Mouse (Mus musculus) large intestine, adult 2 months (tissue): ENCODE results near the gene Camkmt. TPM values are rescaled to one million over a fixed set of nuclear protein-coding genes. Genes with fewer than 3 reads are reported as not detected.

Source experiments
- DNase-seq: peaks from one replicate; pipeline ENCODE4 v3.0.0-alpha.2; 2012; ENCODE audit warnings: low read depth, low spot score
- WGBS: fragments of 180-500 bp; shearing (Covaris S2); methylation state at CpG from one replicate; pipeline ENCODE4 v1.1.7; 2018; 5-methylcytosine and 5-hydroxymethylcytosine counted together
- polyA plus RNA-seq: library from polyadenylated mRNA; depleted of rRNA; stranded (reverse); fragments of >200 nt; gene quantifications from 2 replicates; pipeline ENCODE4 v1.2.3, GENCODE M21; 2012

The Camkmt gene
- polyA plus RNA-seq, 1 experiment, result 1.9 TPM

GRCm38 (mm10) chr17:85087591-85087990, 2.8 kb upstream of the Camkmt start:
- WGBS, result 89% methylated on average over 5 of the region's 5 CpGs

GRCm38 (mm10) chr17:85088401-85088800, 2.0 kb upstream of the Camkmt start:
- WGBS, result 89% methylated on average over 11 of the region's 11 CpGs
- DNase-seq, result no peak

More at GRCm38 (mm10) chr17:85087591-85087990, 2.8 kb upstream of the Camkmt start:
- no peak for DNase-seq

- WGBS, result 52% methylated on average over 6 of the region's 6 CpGs
Measured at GRCm38 (mm10) chr17:85089011-85089410, 1.3 kb upstream of the Camkmt start.

DNA sequence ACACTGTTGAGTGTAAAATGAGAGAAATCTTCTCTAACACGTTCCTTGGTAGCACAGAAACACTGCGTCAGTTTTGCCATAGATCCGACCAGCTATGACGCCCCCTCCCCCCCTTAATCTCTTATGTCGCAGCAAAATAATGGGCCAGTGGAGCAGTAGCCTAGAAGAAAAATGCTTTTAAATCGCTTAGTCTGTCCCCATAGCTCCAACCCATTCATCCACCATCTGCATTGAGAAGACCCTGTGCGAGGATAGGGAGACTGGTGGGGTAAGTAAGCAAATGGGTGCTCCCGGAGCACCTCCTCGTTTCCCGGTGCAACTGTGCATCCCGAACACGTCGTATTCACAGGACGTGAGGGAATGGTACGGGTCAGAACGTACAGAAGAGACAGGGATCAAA, 731 bp upstream of the Camkmt start:
- no peak for DNase-seq

More at GRCm38 (mm10) chr17:85089011-85089410, 1.3 kb upstream of the Camkmt start:
- DNase-seq, result no peak

GRCm38 (mm10) chr17:85091762-85092161, 1.4 kb downstream of the Camkmt start:
- no peak for DNase-seq
- 86% methylated on average over 6 of the region's 6 CpGs for WGBS

More for the DNA sequence above, 731 bp upstream of the Camkmt start:
- WGBS, result under 1% methylated on average over 16 of the region's 16 CpGs

- DNase-seq, result no peak
- 93% methylated on average over 3 of the region's 3 CpGs for WGBS
Measured at GRCm38 (mm10) chr17:85096396-85096795, 6.0 kb downstream of the Camkmt start.

GRCm38 (mm10) chr17:85098677-85099323, 8.4 kb downstream of the Camkmt start:
- WGBS, result 96% methylated on average over 7 of the region's 7 CpGs
- DNase-seq, result no peak

DNA sequence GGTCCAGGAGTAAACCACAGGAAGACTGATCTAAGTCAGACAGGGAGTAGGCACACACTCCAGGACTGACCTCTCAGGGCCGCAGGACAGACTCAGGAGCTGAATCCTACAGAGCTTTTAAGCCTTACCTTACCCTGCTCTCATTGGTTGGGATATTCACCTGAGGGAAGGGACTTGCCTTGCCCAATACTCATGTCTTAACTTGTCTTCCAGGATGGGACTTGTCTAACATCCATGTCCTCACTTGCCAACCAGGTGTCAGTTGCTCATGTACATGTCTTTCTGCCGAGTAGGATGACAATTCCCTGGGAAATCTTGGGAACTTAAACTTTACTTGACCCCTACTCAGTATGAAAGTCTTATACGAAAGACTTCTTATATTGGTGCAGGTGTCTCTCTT, 9.9 kb downstream of the Camkmt start:
- DNase-seq, result no peak
- WGBS, result 51% methylated on average over 3 of the region's 3 CpGs

DNA sequence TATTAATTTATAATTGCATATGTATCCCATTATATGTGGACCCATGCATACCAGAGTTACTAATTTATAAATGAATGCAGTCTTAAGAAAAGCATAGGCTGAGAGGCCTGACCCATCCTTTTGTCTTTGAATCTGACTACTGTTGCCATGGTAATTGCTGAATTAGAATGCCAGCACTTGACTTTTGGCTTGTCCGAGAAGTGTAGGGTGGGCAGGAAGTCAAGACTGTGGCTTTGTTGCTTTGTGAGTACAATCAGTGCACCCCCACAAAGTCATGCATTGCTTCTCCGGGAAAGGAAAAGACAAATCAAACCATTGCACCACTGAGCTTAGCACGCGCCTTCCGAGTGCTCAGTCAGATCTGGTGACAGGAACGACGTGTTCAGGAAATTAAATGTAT, 11.4 kb downstream of the Camkmt start:
- no peak for DNase-seq
- 91% methylated on average over 7 of the region's 7 CpGs for WGBS

DNA sequence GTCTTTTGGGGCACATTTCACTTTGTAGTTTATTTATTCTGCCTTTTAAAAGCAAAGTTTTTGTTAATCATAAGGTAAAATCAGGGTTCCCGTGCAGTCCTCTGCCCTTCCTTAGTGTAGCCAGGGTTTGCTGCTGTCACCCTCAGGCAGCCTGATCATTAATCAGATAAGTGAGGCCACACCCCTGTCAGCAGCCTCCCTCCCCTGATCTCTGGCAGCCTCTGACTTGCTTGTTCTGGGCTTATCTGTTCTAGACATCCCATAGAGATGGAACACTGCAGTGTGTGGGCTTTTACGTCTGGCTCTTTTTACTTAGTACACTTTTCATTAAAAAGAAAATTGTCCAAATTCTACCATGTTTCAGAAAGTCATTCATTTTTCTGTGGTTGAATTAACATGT, 13.0 kb downstream of the Camkmt start:
- 54% methylated on average over 2 of the region's 2 CpGs for WGBS
- DNase-seq, result no peak

GRCm38 (mm10) chr17:85110640-85111039, 20.3 kb downstream of the Camkmt start:
- WGBS, result 100% methylated on average over 1 of the region's 1 CpGs
- no peak for DNase-seq

DNA sequence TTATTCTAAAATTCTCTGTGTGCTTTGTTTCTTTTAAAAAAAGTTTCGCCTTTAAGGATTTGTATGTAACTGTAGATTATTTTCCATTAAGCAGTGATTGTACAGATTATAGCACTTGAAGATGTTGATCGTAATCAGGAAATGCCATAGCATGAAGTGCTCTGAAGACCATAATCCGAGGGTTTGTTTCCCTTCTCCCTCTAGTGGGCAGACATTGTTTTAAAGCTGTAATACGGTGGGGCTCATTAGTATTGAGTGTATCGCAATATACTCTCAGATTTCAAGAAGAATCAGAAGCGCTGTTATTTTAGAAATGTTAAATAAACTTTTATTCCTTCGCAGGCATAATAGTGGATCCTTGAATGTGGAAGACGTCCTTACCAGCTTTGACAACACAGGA, 23.1 kb downstream of the Camkmt start:
- WGBS, result 79% methylated on average over 8 of the region's 8 CpGs
- DNase-seq, result no peak

DNA sequence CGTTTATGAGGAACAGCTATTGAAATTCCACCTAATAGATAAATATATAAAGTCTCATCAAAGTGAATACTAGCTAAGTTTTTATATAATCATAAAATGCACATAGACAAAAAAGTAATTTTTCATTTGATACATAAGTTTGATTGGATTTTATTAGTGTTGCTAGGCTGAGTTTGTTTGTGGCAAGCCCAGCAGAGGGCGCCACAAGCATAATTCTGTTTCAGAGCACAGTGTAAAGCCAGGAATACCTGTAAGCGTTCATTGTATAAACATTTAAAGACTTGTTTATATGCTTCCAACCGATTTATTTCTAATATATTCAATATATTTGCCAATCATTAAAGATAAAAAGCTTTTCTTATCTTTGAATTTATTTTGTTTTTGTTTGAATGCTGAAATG, 26.3 kb downstream of the Camkmt start:
- peak; percentile 45 for DNase-seq
- WGBS, result 23% methylated on average over 4 of the region's 4 CpGs

DNA sequence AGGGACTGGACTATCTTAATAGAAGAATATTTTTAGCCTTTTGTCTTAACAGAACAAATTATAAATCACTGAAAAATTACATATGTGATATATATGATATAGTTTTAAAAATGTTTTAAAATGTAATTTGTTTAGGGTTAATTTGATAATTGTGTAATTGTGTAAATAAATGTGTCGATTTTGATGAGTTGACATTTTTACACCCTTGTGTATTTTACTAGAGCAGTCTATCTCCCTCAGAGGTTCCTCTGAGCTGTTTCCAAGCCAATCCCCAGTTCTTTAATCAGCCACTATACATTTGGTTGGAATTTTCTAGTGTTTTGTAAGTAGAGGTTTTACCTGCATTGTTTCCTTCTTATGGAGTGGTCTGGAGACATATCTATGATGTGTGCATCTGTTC, 48.0 kb downstream of the Camkmt start:
- no peak for DNase-seq
- WGBS, result 51% methylated on average over 1 of the region's 1 CpGs

DNA sequence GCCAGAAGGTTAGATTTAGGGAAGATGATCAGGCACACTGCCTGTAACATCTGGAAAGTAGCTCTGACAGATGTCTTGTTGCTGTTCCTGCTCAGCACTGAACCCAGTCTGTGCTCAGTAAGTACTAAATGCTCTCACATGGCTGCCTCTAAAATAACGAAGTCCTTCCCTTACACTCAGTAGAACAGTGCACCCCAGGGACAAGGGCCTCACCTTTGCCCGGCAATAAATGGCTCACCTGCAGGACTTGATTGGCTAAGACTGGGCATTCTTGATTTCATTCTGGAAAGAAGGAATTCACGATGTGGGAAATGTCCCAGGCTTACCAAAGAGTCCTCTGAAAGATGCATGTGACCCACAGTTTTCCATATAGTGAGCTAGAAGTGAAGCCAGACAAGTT, 51.3 kb downstream of the Camkmt start:
- 34% methylated on average over 3 of the region's 3 CpGs for WGBS
- DNase-seq, result no peak

GRCm38 (mm10) chr17:85142495-85143111, 52.3 kb downstream of the Camkmt start:
- DNase-seq, result no peak
- 64% methylated on average over 5 of the region's 5 CpGs for WGBS

- DNase-seq, result no peak
- 85% methylated on average over 6 of the region's 6 CpGs for WGBS
Measured at GRCm38 (mm10) chr17:85144141-85144540, 53.8 kb downstream of the Camkmt start.

- 67% methylated on average over 1 of the region's 1 CpGs for WGBS
Measured at GRCm38 (mm10) chr17:85148348-85148747, 58.0 kb downstream of the Camkmt start.

GRCm38 (mm10) chr17:85149211-85149738, 58.9 kb downstream of the Camkmt start:
- WGBS, result 58% methylated on average over 3 of the region's 3 CpGs
- no peak for DNase-seq

More at GRCm38 (mm10) chr17:85148348-85148747, 58.0 kb downstream of the Camkmt start:
- DNase-seq, result no peak

DNA sequence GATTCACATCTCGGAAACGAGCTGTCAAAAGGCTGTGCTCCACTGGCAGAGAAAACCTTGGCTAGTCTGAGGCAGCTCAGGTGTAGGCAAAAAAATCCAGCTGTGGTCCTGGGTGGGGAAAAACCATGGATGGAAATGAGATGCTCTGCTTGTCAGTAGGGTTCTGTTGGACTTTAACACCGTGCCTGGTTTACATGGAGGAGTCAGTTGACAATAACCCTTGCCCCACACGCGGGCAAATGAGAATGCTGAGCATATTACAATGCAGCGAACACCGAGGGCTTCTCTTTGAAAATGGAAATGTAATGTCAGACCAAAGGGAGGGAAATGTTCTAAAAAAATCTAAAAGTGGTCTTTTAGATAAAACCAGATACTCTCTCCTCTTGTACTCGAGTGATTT, 60.9 kb downstream of the Camkmt start:
- DNase-seq, result no peak
- WGBS, result 55% methylated on average over 8 of the region's 8 CpGs

DNA sequence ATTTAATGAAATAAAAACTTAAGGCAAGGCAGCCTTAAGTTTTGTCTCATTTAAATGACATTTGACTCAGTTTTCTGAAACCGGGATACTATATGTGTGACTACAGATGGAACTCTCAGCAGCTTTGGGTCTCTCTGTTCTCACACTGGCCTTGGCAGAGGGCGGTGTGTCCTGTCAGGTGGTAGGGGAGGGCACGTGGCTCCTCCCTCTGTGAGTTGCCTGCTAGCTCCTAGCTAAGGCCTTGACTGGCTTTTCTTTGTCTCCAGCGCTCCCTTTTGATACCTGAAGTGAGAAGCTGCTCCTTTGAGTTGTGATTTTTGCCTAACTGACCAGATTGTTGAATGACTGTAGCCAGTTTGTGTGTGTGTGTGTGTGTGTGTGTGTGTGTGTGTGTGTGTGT, 67.8 kb downstream of the Camkmt start:
- no peak for DNase-seq
- 85% methylated on average over 4 of the region's 4 CpGs for WGBS
